Mouse (Mus musculus) heart, adult 2 months (tissue): ENCODE measurements around the gene Atp13a5.

ENCODE experiments used
- CTCF ChIP-seq: fragments of 200-600 bp; IDR thresholded peaks from 2 replicates; pipeline ENCODE4 v1.8.1; 2022; ENCODE audit warnings: antibody characterized with exemption, mild to moderate bottlenecking, moderate library complexity
- EP300 ChIP-seq: fragments of 200-500 bp; IDR thresholded peaks from 2 replicates; pipeline ENCODE4 v1.6.1; 2011; ENCODE audit warnings: low read depth, low read length, control low read depth; ENCODE audit not compliant: insufficient read depth
- POLR2A ChIP-seq: fragments of 200-500 bp; IDR thresholded peaks from 2 replicates; pipeline ENCODE4 v1.6.1; 2011; ENCODE audit warnings: mild to moderate bottlenecking, low read depth, low read length, control low read depth; ENCODE audit not compliant: insufficient read depth

DNA sequence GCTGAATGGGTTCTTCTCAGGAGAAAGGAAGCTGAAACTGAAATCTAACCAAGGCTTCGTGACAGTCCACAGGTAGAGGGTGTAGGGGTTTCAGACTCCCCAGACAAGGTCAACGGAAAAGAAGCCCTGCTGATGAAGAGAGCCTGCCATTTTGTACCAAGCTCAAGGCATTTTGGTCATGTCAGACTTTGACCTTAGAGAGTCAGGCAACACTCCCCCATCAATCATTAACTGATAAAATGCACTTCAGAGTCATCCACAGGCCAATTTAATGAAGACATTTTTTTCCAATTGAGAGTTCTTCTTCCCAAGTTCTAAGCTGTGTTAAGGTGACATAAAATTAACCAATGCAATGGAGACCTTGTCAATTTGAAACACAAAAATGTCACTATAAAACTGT, 177.4 kb downstream of the Atp13a5 start:
- TF ChIP-seq CTCF (no peak), EP300 (no peak), POLR2A (no peak)
